Mouse (Mus musculus): Measurements from ENCODE around the gene Sult4a1. TPM values are rescaled to one million over a fixed set of nuclear protein-coding genes. Genes with fewer than 3 reads are reported as not detected.

The Sult4a1 gene
- polyA plus RNA-seq, 1 experiment = 0.22 TPM

- no peak for DNase-seq
- no peaks in the 10 kb centered on the region for H3K36me3 ChIP-seq (ENCODE audit: control insufficient read depth, insufficient read depth, low read length)
- no peaks in the 10 kb centered on the region for H3K4me1 ChIP-seq (replicated peaks; ENCODE audit: control insufficient read depth, insufficient read depth, low read length)
- no peak for TF ChIP-seq POLR2A (IDR thresholded peaks at IDR 0.05; ENCODE audit: control insufficient read depth, extremely low read depth, insufficient read depth, low read length, poor library complexity)
- TF ChIP-seq CTCF (IDR thresholded peaks at IDR 0.05; ENCODE audit: borderline replicate concordance, control insufficient read depth, extremely low read depth, insufficient read depth, low read length, poor library complexity) = no peak
- no peak overlapping the region for H3K4me3 ChIP-seq (ENCODE audit: control insufficient read depth, insufficient read depth, low read length)
- 88% methylated on average over 6 of the region's 6 CpGs for WGBS
- no peak overlapping the region for H3K27ac ChIP-seq (ENCODE audit: control insufficient read depth, insufficient read depth, low read length)
- no peaks in the 10 kb centered on the region for H3K27me3 ChIP-seq (ENCODE audit: control insufficient read depth, insufficient read depth, low read length)
Measured at GRCm38 (mm10) chr15:84058841-84059240, 46.7 kb downstream of the Sult4a1 start.

GRCm38 (mm10) chr15:84056083-84056482, 49.5 kb downstream of the Sult4a1 start:
- no peak overlapping the region for H3K27ac ChIP-seq (ENCODE audit: control insufficient read depth, insufficient read depth, low read length)
- no peak for TF ChIP-seq CTCF (IDR thresholded peaks at IDR 0.05; ENCODE audit: borderline replicate concordance, control insufficient read depth, extremely low read depth, insufficient read depth, low read length, poor library complexity)
- no peak for TF ChIP-seq POLR2A (IDR thresholded peaks at IDR 0.05; ENCODE audit: control insufficient read depth, extremely low read depth, insufficient read depth, low read length, poor library complexity)
- H3K27me3 ChIP-seq (ENCODE audit: control insufficient read depth, insufficient read depth, low read length) = no peaks in the 10 kb centered on the region
- no peak overlapping the region for H3K4me3 ChIP-seq (ENCODE audit: control insufficient read depth, insufficient read depth, low read length)
- H3K4me1 ChIP-seq (replicated peaks; ENCODE audit: control insufficient read depth, insufficient read depth, low read length) = no peaks in the 10 kb centered on the region
- no peaks in the 10 kb centered on the region for H3K36me3 ChIP-seq (ENCODE audit: control insufficient read depth, insufficient read depth, low read length)
- no peak for DNase-seq
- 73% methylated on average over 5 of the region's 5 CpGs for WGBS

GRCm38 (mm10) chr15:84053859-84054258, 51.7 kb downstream of the Sult4a1 start:
- H3K36me3 ChIP-seq (ENCODE audit: control insufficient read depth, insufficient read depth, low read length) = no peaks in the 10 kb centered on the region
- H3K4me1 ChIP-seq (replicated peaks; ENCODE audit: control insufficient read depth, insufficient read depth, low read length) = no peaks in the 10 kb centered on the region
- 47% methylated on average over 9 of the region's 9 CpGs for WGBS
- peak; percentile 49 for DNase-seq
- H3K27ac ChIP-seq (ENCODE audit: control insufficient read depth, insufficient read depth, low read length) = no peak overlapping the region
- H3K27me3 ChIP-seq (ENCODE audit: control insufficient read depth, insufficient read depth, low read length) = no peaks in the 10 kb centered on the region
- no peak overlapping the region for H3K4me3 ChIP-seq (ENCODE audit: control insufficient read depth, insufficient read depth, low read length)
- TF ChIP-seq CTCF (IDR thresholded peaks at IDR 0.05; ENCODE audit: borderline replicate concordance, control insufficient read depth, extremely low read depth, insufficient read depth, low read length, poor library complexity) (no peak; the same call in 1 of the 2 replicates), POLR2A (IDR thresholded peaks at IDR 0.05; ENCODE audit: control insufficient read depth, extremely low read depth, insufficient read depth, low read length, poor library complexity) (no peak)

GRCm38 (mm10) chr15:84053240-84053639, 52.3 kb downstream of the Sult4a1 start:
- Histone ChIP-seq H3K4me1 (replicated peaks; ENCODE audit: control insufficient read depth, insufficient read depth, low read length) (no peaks in the 10 kb centered on the region), H3K4me3 (ENCODE audit: control insufficient read depth, insufficient read depth, low read length) (no peak overlapping the region), H3K27me3 (ENCODE audit: control insufficient read depth, insufficient read depth, low read length) (no peaks in the 10 kb centered on the region), H3K36me3 (ENCODE audit: control insufficient read depth, insufficient read depth, low read length) (no peaks in the 10 kb centered on the region), H3K27ac (ENCODE audit: control insufficient read depth, insufficient read depth, low read length) (no peak overlapping the region)
- no peak for TF ChIP-seq CTCF (IDR thresholded peaks at IDR 0.05; ENCODE audit: borderline replicate concordance, control insufficient read depth, extremely low read depth, insufficient read depth, low read length, poor library complexity)
- no peak for TF ChIP-seq POLR2A (IDR thresholded peaks at IDR 0.05; ENCODE audit: control insufficient read depth, extremely low read depth, insufficient read depth, low read length, poor library complexity)
- 96% methylated on average over 4 of the region's 4 CpGs for WGBS
- no peak for DNase-seq

- no peak for TF ChIP-seq CTCF (IDR thresholded peaks at IDR 0.05; ENCODE audit: borderline replicate concordance, control insufficient read depth, extremely low read depth, insufficient read depth, low read length, poor library complexity)
- no peak for TF ChIP-seq POLR2A (IDR thresholded peaks at IDR 0.05; ENCODE audit: control insufficient read depth, extremely low read depth, insufficient read depth, low read length, poor library complexity)
- Histone ChIP-seq H3K27me3 (ENCODE audit: control insufficient read depth, insufficient read depth, low read length) (no peaks in the 10 kb centered on the region), H3K27ac (ENCODE audit: control insufficient read depth, insufficient read depth, low read length) (no peak overlapping the region), H3K36me3 (ENCODE audit: control insufficient read depth, insufficient read depth, low read length) (no peaks in the 10 kb centered on the region), H3K4me3 (ENCODE audit: control insufficient read depth, insufficient read depth, low read length) (no peak overlapping the region), H3K4me1 (replicated peaks; ENCODE audit: control insufficient read depth, insufficient read depth, low read length) (no peaks in the 10 kb centered on the region)
- 78% methylated on average over 9 of the region's 9 CpGs for WGBS
- no peak for DNase-seq
Measured at GRCm38 (mm10) chr15:84052390-84052789, 53.2 kb downstream of the Sult4a1 start.

GRCm38 (mm10) chr15:84049570-84049969, 56.0 kb downstream of the Sult4a1 start:
- Histone ChIP-seq H3K4me3 (ENCODE audit: control insufficient read depth, insufficient read depth, low read length) (no peak overlapping the region), H3K27me3 (ENCODE audit: control insufficient read depth, insufficient read depth, low read length) (no peaks in the 10 kb centered on the region), H3K4me1 (replicated peaks; ENCODE audit: control insufficient read depth, insufficient read depth, low read length) (no peaks in the 10 kb centered on the region), H3K27ac (ENCODE audit: control insufficient read depth, insufficient read depth, low read length) (no peak overlapping the region), H3K36me3 (ENCODE audit: control insufficient read depth, insufficient read depth, low read length) (no peaks in the 10 kb centered on the region)
- TF ChIP-seq CTCF (IDR thresholded peaks at IDR 0.05; ENCODE audit: borderline replicate concordance, control insufficient read depth, extremely low read depth, insufficient read depth, low read length, poor library complexity) = no peak
- TF ChIP-seq POLR2A (IDR thresholded peaks at IDR 0.05; ENCODE audit: control insufficient read depth, extremely low read depth, insufficient read depth, low read length, poor library complexity) = no peak
- WGBS = 67% methylated on average over 7 of the region's 7 CpGs
- DNase-seq = no peak

GRCm38 (mm10) chr15:84045562-84045961, 60.0 kb downstream of the Sult4a1 start:
- H3K4me3 ChIP-seq (ENCODE audit: control insufficient read depth, insufficient read depth, low read length) = no peak overlapping the region
- H3K27me3 ChIP-seq (ENCODE audit: control insufficient read depth, insufficient read depth, low read length) = no peaks in the 10 kb centered on the region
- H3K4me1 ChIP-seq (replicated peaks; ENCODE audit: control insufficient read depth, insufficient read depth, low read length) = no peaks in the 10 kb centered on the region
- TF ChIP-seq CTCF (IDR thresholded peaks at IDR 0.05; ENCODE audit: borderline replicate concordance, control insufficient read depth, extremely low read depth, insufficient read depth, low read length, poor library complexity) (no peak), POLR2A (IDR thresholded peaks at IDR 0.05; ENCODE audit: control insufficient read depth, extremely low read depth, insufficient read depth, low read length, poor library complexity) (no peak)
- WGBS = 93% methylated on average over 6 of the region's 6 CpGs
- no peaks in the 10 kb centered on the region for H3K36me3 ChIP-seq (ENCODE audit: control insufficient read depth, insufficient read depth, low read length)
- H3K27ac ChIP-seq (ENCODE audit: control insufficient read depth, insufficient read depth, low read length) = no peak overlapping the region
- no peak for DNase-seq

All from thymus, adult 2 months (tissue).